Mouse (Mus musculus) kidney, postnatal 0 days (tissue): ENCODE measurements around the gene Ptges3. TPM values are rescaled to one million over a fixed set of nuclear protein-coding genes. Genes with fewer than 3 reads are reported as not detected.
A peak's percentile ranks its signal among the peaks of the same experiment; 100 is the strongest.

ENCODE experiments used
- ATAC-seq: fragments of 200-750 bp; cut with Nextera tagmentation; replicated peaks from 2 replicates; pipeline ENCODE4 v1.8.0; 2017; ENCODE audit warnings: low read depth, moderate number of reproducible peaks, moderate TSS enrichment, moderate library complexity; ENCODE audit not compliant: low FRiP score
- DNase-seq: peaks from one replicate; pipeline ENCODE4 v3.0.0-alpha.2; 2016; ENCODE audit warnings: low spot score
- H3K27ac ChIP-seq: fragments of 300-500 bp; sonication (generic); 2 replicates; pipeline ENCODE4 v1.5.1; 2014; ENCODE audit warnings: mild to moderate bottlenecking
- H3K27me3 ChIP-seq: fragments of 300-500 bp; sonication (generic); 2 replicates; pipeline ENCODE4 v1.6.1; 2014; ENCODE audit warnings: low read length, mixed read lengths; ENCODE audit not compliant: insufficient read depth
- H3K36me3 ChIP-seq: fragments of 300-500 bp; sonication (generic); 2 replicates; pipeline ENCODE4 v1.6.1; 2014; ENCODE audit warnings: low read length, mixed read lengths; ENCODE audit not compliant: insufficient read depth
- H3K4me1 ChIP-seq: fragments of 300-500 bp; sonication (generic); replicated peaks from 2 replicates; pipeline ENCODE4 v1.6.1; 2014; ENCODE audit warnings: antibody characterized with exemption, low read length, mixed read lengths; ENCODE audit not compliant: insufficient read depth
- H3K4me2 ChIP-seq: fragments of 300-500 bp; sonication (generic); 2 replicates; pipeline ENCODE4 v1.6.1; 2014; ENCODE audit warnings: mild to moderate bottlenecking, low read length, moderate library complexity, mixed read lengths
- H3K4me3 ChIP-seq: fragments of 300-500 bp; sonication (generic); replicated peaks from 2 replicates; pipeline ENCODE4 v1.5.1; 2014; ENCODE audit warnings: low read depth, low read length
- H3K9ac ChIP-seq: fragments of 300-500 bp; sonication (generic); 2 replicates; pipeline ENCODE4 v1.6.1; 2014; ENCODE audit warnings: low read depth, low read length
- H3K9me3 ChIP-seq: fragments of 300-500 bp; sonication (generic); replicated peaks from 2 replicates; pipeline ENCODE4 v1.6.1; 2016; ENCODE audit warnings: low read length, inconsistent platforms, mixed read lengths
- CTCF ChIP-seq: IDR thresholded peaks from 2 replicates; pipeline ENCODE4 v1.5.1; 2016; ENCODE audit warnings: antibody characterized with exemption, low read depth, mild to moderate bottlenecking, moderate library complexity
- WGBS: fragments of 180-500 bp; shearing (Covaris S2); extraction: QIAGEN DNeasy Blood & Tissue Kit; methylation state at CpG from one replicate; pipeline ENCODE4 v1.1.7; 2014; 5-methylcytosine and 5-hydroxymethylcytosine counted together
- polyA plus RNA-seq: library from polyadenylated mRNA; unstranded; fragments of >200 nt; fragmentation: Nextera tagmentation; extraction: Ambion mirVana; gene quantifications from 2 replicates; pipeline ENCODE4 v1.2.1, GENCODE M21; 2015

Ptges3 gene
- polyA plus RNA-seq, 1 experiment from 2014 or later = 467 TPM

GRCm38 (mm10) chr10:128088181-128088580, 29.4 kb downstream of the Ptges3 start:
- Histone ChIP-seq H3K9ac (no peak overlapping the region), H3K9me3 (no peaks in the 10 kb centered on the region), H3K4me1 (0 out of 2 replicates have a peak, but pooled peaks cover 2% of the 10 kb centered on the region), H3K4me2 (no peak overlapping the region), H3K27ac (no peak overlapping the region), H3K27me3 (no peaks in the 10 kb centered on the region), H3K36me3 (peaks cover 47% of the 10 kb centered on the region), H3K4me3 (no peak overlapping the region)
- TF ChIP-seq CTCF = no peak
- 85% methylated on average over 5 of the region's 5 CpGs for WGBS
- DNase-seq (no peak), ATAC-seq (no peak)

GRCm38 (mm10) chr10:128089842-128090241, 31.1 kb downstream of the Ptges3 start:
- Histone ChIP-seq H3K27ac (no peak overlapping the region), H3K9ac (no peak overlapping the region), H3K4me1 (peaks cover 11% of the 10 kb centered on the region), H3K27me3 (no peaks in the 10 kb centered on the region), H3K4me2 (no peak overlapping the region), H3K36me3 (peaks cover 47% of the 10 kb centered on the region), H3K4me3 (no peak overlapping the region), H3K9me3 (no peaks in the 10 kb centered on the region)
- no peak for ATAC-seq
- TF ChIP-seq CTCF = no peak
- 59% methylated on average over 5 of the region's 5 CpGs for WGBS
- no peak for DNase-seq

GRCm38 (mm10) chr10:128090651-128091563, 32.2 kb downstream of the Ptges3 start:
- ATAC-seq = peak; percentile 31
- H3K27ac ChIP-seq = peak overlapping the region; percentile 99
- peak overlapping the region; percentile 88 for H3K4me3 ChIP-seq
- no peaks in the 10 kb centered on the region for H3K27me3 ChIP-seq
- peak overlapping the region; percentile 87 for H3K9ac ChIP-seq
- H3K9me3 ChIP-seq = no peaks in the 10 kb centered on the region
- H3K36me3 ChIP-seq = peaks cover 37% of the 10 kb centered on the region
- peak; percentile 95 for DNase-seq
- peaks cover 18% of the 10 kb centered on the region for H3K4me1 ChIP-seq
- H3K4me2 ChIP-seq = peak overlapping the region; percentile 77
- WGBS = 6% methylated on average over 14 of the region's 14 CpGs
- peak; percentile 79 for TF ChIP-seq CTCF

- Histone ChIP-seq H3K4me3 (peak within 1 kb of the TSS; percentile 88), H3K27ac (peak within 1 kb of the TSS; percentile 99), H3K9ac (peak within 1 kb of the TSS; percentile 87), H3K4me1 (peaks cover 22% of the 10 kb centered on the region), H3K27me3 (no peaks in the 10 kb centered on the region), H3K4me2 (peak within 1 kb of the TSS; percentile 77), H3K36me3 (peaks cover 27% of the 10 kb centered on the region), H3K9me3 (no peaks in the 10 kb centered on the region)
- DNase-seq = peak; percentile 75
- ATAC-seq = peak; percentile 40
- TF ChIP-seq CTCF = no peak
- under 1% methylated on average over 20 of the region's 20 CpGs for WGBS
These were observed 33.1 kb downstream of the Ptges3 start, which contains the start of gene Baz2a for GRCm38 (mm10) chr10:128091564-128092505. Gene Baz2a, plus strand, starts transcription at chr10:128091577.

- H3K4me2 ChIP-seq = peak overlapping the region; percentile 77
- peak overlapping the region; percentile 99 for H3K27ac ChIP-seq
- peak overlapping the region; percentile 88 for H3K4me3 ChIP-seq
- H3K9ac ChIP-seq = peak overlapping the region; percentile 87
- H3K4me1 ChIP-seq = peaks cover 22% of the 10 kb centered on the region
- ATAC-seq (peak; percentile 61), DNase-seq (peak; percentile 92)
- under 1% methylated on average over 81 of the region's 88 CpGs for WGBS
- H3K27me3 ChIP-seq = no peaks in the 10 kb centered on the region
- peaks cover 24% of the 10 kb centered on the region for H3K36me3 ChIP-seq
- H3K9me3 ChIP-seq = no peaks in the 10 kb centered on the region
- TF ChIP-seq CTCF = peak; percentile 55
These were observed 34.0 kb downstream of the Ptges3 start for GRCm38 (mm10) chr10:128092506-128093495.
